Mouse (Mus musculus) embryonic fibroblast, embryonic 13.5 days (primary cell): Measurements from ENCODE around the gene Hist1h2bh. TPM values are rescaled to one million over a fixed set of nuclear protein-coding genes. Genes with fewer than 3 reads are reported as not detected.
A peak's percentile ranks its signal among the peaks of the same experiment; 100 is the strongest.

ENCODE experiments used
- H3K27ac ChIP-seq: 2 replicates; pipeline ENCODE4 v1.5.1; 2012; ENCODE audit warnings: low read length, control low read depth, inconsistent platforms; ENCODE audit not compliant: insufficient read depth
- H3K4me1 ChIP-seq: 2 replicates; pipeline ENCODE4 v1.6.1; 2011; ENCODE audit warnings: low read length; ENCODE audit not compliant: control insufficient read depth, insufficient read depth
- H3K4me3 ChIP-seq: 2 replicates; pipeline ENCODE4 v1.5.1; 2011; ENCODE audit warnings: mild to moderate bottlenecking, control low read depth, low read length; ENCODE audit not compliant: insufficient read depth
- CTCF ChIP-seq: IDR thresholded peaks from 2 replicates; pipeline ENCODE4 v1.5.1; 2011; ENCODE audit warnings: mild to moderate bottlenecking, control low read depth, low read length, moderate library complexity, borderline replicate concordance; ENCODE audit not compliant: insufficient read depth
- POLR2A ChIP-seq: IDR thresholded peaks from 2 replicates; pipeline ENCODE4 v1.6.1; 2011; ENCODE audit warnings: low read depth, mild to moderate bottlenecking, control low read depth, low read length, moderate library complexity
- polyA plus RNA-seq: library from polyadenylated mRNA; stranded (reverse); fragments of >200 nt; gene quantifications from 2 replicates; pipeline ENCODE4 v1.2.4, GENCODE M21; 2011; ENCODE audit warnings: low read depth; ENCODE audit not compliant: missing spikeins, insufficient read length

The Hist1h2bh gene
- polyA plus RNA-seq, 1 experiment = 4.0 TPM

GRCm38 (mm10) chr13:23497656-23498321 is 45.4 kb downstream of the Hist1h2bh start:
- peak overlapping the region; percentile 87 for H3K4me3 ChIP-seq
- TF ChIP-seq POLR2A = no peak
- TF ChIP-seq CTCF = no peak
- H3K4me1 ChIP-seq = no peaks in the 10 kb centered on the region
- H3K27ac ChIP-seq = no peak overlapping the region

DNA sequence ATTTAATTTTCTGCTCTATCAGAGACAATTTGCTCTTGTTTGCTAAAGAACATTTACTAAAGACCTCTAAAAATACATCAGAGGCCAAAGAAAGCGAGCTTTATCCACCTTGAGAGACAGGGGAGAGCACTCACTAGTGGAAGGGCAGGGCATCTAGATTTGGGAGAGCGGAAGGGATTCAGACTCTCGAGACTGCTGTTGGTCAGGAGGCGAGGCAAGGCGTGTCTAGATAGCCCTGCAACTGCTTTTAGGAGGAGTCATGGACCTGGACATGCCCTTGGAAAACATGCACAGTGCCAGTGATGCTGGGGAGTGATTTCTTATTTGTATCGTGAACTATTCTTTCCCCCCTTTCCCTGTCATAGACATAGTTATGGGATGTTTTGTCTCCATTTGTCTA is 47.7 kb downstream of the Hist1h2bh start:
- H3K4me1 ChIP-seq = no peaks in the 10 kb centered on the region; the same call in 1 of the 2 replicates
- H3K4me3 ChIP-seq = no peak overlapping the region
- TF ChIP-seq CTCF = no peak
- no peak for TF ChIP-seq POLR2A
- H3K27ac ChIP-seq = no peak overlapping the region

DNA sequence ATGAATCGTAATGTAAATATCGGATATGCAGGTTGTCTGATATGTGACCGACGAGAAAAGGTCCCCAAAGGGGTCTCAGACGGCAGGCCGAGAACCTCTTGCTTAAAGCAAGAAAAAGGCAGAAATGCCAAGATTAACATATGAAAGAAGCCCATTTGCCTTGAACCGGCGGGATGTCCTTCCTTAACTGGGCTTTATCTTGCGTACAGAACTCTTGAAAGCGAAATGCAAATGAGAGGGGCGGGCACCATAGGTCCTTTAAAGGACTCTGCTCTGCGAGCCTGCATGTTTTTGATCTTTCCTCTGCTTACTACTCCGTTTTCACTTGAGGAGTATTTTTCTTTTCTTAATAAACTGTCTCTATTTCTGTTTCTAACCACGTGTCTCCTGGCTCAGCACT is 51.2 kb downstream of the Hist1h2bh start:
- peak overlapping the region; percentile 24; the same call in 1 of the 2 replicates for H3K4me3 ChIP-seq
- H3K4me1 ChIP-seq = no peaks in the 10 kb centered on the region; the same call in 1 of the 2 replicates
- H3K27ac ChIP-seq = no peak overlapping the region
- TF ChIP-seq POLR2A = no peak
- no peak for TF ChIP-seq CTCF

Other genes with a start within 250 kb of the Hist1h2bh start
- gene Zfp322a, start 174.2 kb downstream of the Hist1h2bh start, polyA plus RNA-seq = 24.1 and 25.7 TPM in 2 replicates
- gene Abt1, start 119.5 kb downstream of the Hist1h2bh start, polyA plus RNA-seq = 4.2 and 4.7 TPM in 2 replicates
- gene Btn1a1, start 77.5 kb downstream of the Hist1h2bh start, polyA plus RNA-seq = not detected in 2 replicates
- not detected in 2 replicates for gene Btn2a2, start 54.5 kb downstream of the Hist1h2bh start, polyA plus RNA-seq
- 8.1 and 10.5 TPM in 2 replicates for gene Hist1h4h, start 12.3 kb downstream of the Hist1h2bh start, polyA plus RNA-seq
- gene Hist1h2af, start 9.5 kb downstream of the Hist1h2bh start, polyA plus RNA-seq = 12.7 and 20.4 TPM in 2 replicates
- gene Hist1h3g, start 8.0 kb downstream of the Hist1h2bh start, polyA plus RNA-seq = 5.7 TPM in 1 of 2 replicates, not detected in the other
- gene Hist1h3f, start 660 bp upstream of the Hist1h2bh start, polyA plus RNA-seq = 0.61 and 0.70 TPM in 2 replicates
- gene Hist1h4f, start 8.3 kb upstream of the Hist1h2bh start, polyA plus RNA-seq = 9.6 and 18.1 TPM in 2 replicates
- 0.83 and 2.7 TPM in 2 replicates for gene Hist1h1d, start 9.9 kb upstream of the Hist1h2bh start, polyA plus RNA-seq
- 2.4 and 3.4 TPM in 2 replicates for gene Hist1h3e, start 19.0 kb upstream of the Hist1h2bh start, polyA plus RNA-seq
- 3.4 and 6.0 TPM in 2 replicates for gene Hist1h2ae, start 27.8 kb upstream of the Hist1h2bh start, polyA plus RNA-seq
- gene Hist1h2bg, start 28.0 kb upstream of the Hist1h2bh start, polyA plus RNA-seq = 12.6 and 22.6 TPM in 2 replicates
- gene Hist1h2bf, start 30.8 kb upstream of the Hist1h2bh start, polyA plus RNA-seq = 5.7 and 6.4 TPM in 2 replicates
- gene Hist1h2ad, start 31.0 kb upstream of the Hist1h2bh start, polyA plus RNA-seq = 2.9 and 3.0 TPM in 2 replicates
- 2.4 and 5.1 TPM in 2 replicates for gene Hist1h3d, start 32.4 kb upstream of the Hist1h2bh start, polyA plus RNA-seq
- gene Hist1h4d, start 38.2 kb upstream of the Hist1h2bh start, polyA plus RNA-seq = 3.7 and 6.8 TPM in 2 replicates
- gene Hist1h2be, start 77.7 kb upstream of the Hist1h2bh start, polyA plus RNA-seq = 2.2 and 4.1 TPM in 2 replicates
- gene Hist1h1e, start 79.2 kb upstream of the Hist1h2bh start, polyA plus RNA-seq = 3.8 and 8.8 TPM in 2 replicates
- 0.79 and 0.82 TPM in 2 replicates for gene Hist1h2ac, start 140.6 kb upstream of the Hist1h2bh start, polyA plus RNA-seq
- 55.6 and 62.4 TPM in 2 replicates for gene Hist1h2bc, start 140.8 kb upstream of the Hist1h2bh start, polyA plus RNA-seq
- gene Hist1h1t, start 152.4 kb upstream of the Hist1h2bh start, polyA plus RNA-seq = not detected in 2 replicates
- gene Hist1h4c, start 155.1 kb upstream of the Hist1h2bh start, polyA plus RNA-seq = 2.8 and 3.8 TPM in 2 replicates
- 4.6 and 7.9 TPM in 2 replicates for gene Hfe, start 167.5 kb upstream of the Hist1h2bh start, polyA plus RNA-seq
- gene Hist1h1c, start 195.4 kb upstream of the Hist1h2bh start, polyA plus RNA-seq = 69.4 and 72.0 TPM in 2 replicates
- 2.6 and 5.4 TPM in 2 replicates for gene Hist1h3c, start 202.2 kb upstream of the Hist1h2bh start, polyA plus RNA-seq
- 4.2 and 5.7 TPM in 2 replicates for gene Hist1h2bb, start 203.3 kb upstream of the Hist1h2bh start, polyA plus RNA-seq
- 10.0 and 12.3 TPM in 2 replicates for gene Hist1h2ab, start 207.7 kb upstream of the Hist1h2bh start, polyA plus RNA-seq
- gene Hist1h3b, start 208.9 kb upstream of the Hist1h2bh start, polyA plus RNA-seq = 5.6 and 6.3 TPM in 2 replicates
- gene Hist1h4b, start 213.6 kb upstream of the Hist1h2bh start, polyA plus RNA-seq = 7.8 and 12.5 TPM in 2 replicates
- gene Hist1h4a, start 217.8 kb upstream of the Hist1h2bh start, polyA plus RNA-seq = 1.3 and 5.4 TPM in 2 replicates
- 2.0 and 5.5 TPM in 2 replicates for gene Hist1h3a, start 219.0 kb upstream of the Hist1h2bh start, polyA plus RNA-seq
- 2.3 and 7.9 TPM in 2 replicates for gene Hist1h1a, start 220.3 kb upstream of the Hist1h2bh start, polyA plus RNA-seq
- gene Trim38, start 226.5 kb upstream of the Hist1h2bh start, polyA plus RNA-seq = not detected in 2 replicates